Mouse (Mus musculus) natural killer cell, adult 2 months (primary cell): Measurements from ENCODE around the gene Rab2b.
A peak's percentile ranks its signal among the peaks of the same experiment; 100 is the strongest.
"Not testable (repeated sequence)": the region's sequence is repeated elsewhere in the genome, so short reads cannot be mapped to it uniquely, and the experiment has no call there.

Source experiments
- DNase-seq, 2 experiments: peaks; one replicate each; pipeline ENCODE4 v3.0.0; 2022; ENCODE audit warnings: low spot score in 2 of 2

Gene Rab2b

GRCm38 (mm10) chr14:52278932-52279746, at the start of gene Rab2b, which contains the start of gene Tox4:
Gene Rab2b, minus strand, starts transcription at chr14:52279545.
Gene Tox4, plus strand, starts transcription at chr14:52279146.
- peak; percentile 99 for DNase-seq

GRCm38 (mm10) chr14:52327910-52328812, 48.8 kb upstream of the Rab2b start, which contains the start of gene Sall2:
Gene Sall2, minus strand, starts transcription at chr14:52328762.
- no peak for DNase-seq

DNA sequence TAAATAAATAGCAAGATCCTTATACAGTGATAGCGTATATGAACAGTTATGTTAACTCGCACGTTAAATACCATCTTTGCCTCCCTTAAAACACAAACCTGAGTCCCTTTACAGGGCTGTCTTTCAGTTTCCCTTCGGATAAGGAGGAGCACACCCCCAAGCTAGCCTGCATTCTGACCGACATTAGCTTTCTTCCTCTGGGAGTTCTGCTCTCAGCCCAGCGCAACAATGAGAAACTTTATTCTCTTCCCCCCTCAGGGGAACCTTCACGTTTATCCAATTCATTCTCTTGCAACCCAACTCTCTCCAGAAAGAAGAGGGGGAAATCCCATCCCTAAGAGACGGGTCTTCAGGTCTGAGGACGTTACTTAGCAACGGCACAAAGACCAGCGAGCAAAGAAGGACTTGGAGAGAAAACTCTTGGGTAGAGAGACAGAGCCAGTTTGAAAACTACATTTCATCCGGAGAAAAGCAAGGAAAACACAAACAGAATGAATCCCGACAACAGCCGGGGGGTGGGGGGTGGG, 48.1 kb upstream of the Rab2b start:
- DNase-seq, result no peak

- DNase-seq, result no peak
Measured at GRCm38 (mm10) chr14:52325890-52326289, 46.5 kb upstream of the Rab2b start.

- DNase-seq, result no peak
Measured at GRCm38 (mm10) chr14:52319361-52319760, 40.0 kb upstream of the Rab2b start.

DNA sequence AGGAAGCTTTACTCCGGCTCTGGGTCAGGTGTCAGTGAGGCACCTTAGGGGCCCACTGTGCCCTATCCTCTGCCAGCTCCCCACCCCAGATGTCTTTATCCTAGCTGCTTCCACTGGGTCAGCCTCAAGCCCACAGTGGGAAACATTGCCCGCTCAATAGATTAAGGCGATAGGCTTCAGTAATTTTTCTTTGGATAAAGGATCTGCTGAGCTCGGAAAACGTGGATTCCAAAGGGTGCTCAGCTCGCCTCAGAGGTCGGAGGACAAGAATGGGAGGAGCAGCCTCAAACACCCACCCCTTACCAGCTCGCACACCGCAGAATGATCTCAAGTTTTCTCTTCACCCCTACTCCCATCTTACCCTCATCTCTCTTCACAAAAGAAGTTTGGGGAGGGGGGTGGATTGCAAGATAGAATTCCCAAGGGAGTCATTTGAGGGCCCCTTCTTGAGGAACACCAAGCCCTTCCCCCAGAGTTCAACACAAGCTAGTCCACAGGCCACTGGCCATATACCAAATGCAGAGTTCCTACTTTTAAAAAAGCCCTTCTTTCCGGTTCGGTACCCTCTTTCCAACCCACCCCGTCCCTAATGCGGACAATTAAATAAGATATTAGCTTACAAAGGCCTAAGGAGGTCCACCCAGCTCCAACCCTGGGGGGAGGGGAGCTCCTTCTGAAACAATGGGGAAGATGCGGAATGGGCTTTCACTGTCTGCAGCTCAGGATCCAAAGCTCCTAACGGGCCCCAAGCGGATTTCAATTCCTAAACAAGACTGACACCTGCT, 37.3 kb upstream of the Rab2b start:
- DNase-seq, result no peak

- DNase-seq, result no peak
Measured at GRCm38 (mm10) chr14:52315792-52316440, 36.6 kb upstream of the Rab2b start.

- no peak for DNase-seq
Measured at GRCm38 (mm10) chr14:52315283-52315780, 36.0 kb upstream of the Rab2b start.

DNA sequence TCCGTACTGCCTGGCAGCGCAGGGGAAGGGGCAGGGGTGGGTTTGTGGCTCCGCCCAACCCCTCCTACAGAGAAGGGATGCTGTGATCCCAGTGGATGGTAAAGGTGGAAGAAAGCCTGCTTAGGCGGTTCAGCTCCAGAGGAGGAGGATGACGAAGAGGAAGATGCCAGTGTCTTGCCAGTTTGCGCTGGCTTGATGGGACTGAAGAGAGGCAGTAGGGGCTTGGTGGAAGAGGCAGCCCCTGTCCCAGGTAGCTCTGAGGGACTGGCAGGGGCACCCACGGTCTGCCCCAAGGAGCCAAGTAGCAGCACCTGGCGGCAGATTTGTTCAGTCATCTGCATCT, 35.4 kb upstream of the Rab2b start:
- DNase-seq, result no peak

DNA sequence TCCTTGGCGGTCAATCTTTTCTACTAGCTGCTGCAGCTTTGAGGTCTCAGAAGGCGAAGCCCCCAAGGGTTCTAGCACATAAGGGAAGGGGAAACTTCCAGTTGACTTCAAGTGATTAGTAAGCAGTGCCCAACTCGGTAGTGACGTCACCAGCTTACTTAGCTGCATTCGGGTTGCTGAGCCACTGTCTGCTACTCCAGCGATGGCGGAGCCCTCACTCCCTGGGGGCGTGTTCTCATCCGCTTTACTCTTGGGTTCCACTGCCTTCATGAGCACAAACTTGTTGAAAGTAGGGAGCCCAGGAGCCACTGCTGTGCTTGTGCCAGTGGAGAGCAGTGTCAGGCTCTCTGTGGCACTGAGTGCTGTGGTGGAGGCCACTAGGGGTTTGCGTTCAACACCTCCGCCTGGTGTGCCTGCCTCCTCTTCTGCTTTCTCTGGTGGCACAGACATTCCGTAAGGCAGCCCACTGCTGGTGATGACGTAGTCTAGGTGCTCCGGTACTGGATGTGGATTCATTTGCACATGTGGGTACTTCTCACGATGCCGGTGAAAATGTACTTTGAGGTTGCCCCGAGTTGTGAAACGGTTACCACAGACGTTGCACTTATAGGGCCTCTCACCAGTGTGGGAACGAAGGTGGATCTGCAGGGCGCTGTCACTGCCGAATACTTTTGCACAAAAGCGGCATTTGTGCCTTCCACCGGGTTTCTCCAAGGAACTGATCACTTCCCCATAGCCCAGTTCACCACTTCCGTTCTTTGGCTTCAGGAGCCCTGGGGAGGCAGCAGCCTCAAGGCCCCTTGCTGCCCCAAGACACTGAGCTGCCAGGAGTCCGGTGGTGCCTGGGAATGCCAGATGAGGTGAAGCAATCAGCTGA, 34.8 kb upstream of the Rab2b start:
- no peak for DNase-seq

DNA sequence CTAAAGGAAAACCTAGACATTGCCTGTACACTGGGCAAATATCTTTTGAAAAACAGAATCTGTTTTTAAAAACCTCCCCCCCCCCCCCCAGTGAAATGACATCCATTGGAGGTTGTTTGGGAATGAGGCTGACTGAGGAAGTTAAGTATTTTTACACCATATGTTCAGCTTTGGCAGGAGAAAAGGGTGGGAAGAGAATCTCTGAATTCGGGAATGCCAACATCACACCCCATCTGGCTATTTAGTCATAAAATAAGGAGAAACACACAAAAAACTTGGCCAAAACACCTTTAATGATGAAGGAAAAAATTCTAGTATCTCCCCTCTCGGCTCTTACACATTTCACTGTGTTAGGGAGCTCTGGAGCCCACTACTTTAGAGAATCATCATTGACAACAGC, 31.6 kb upstream of the Rab2b start:
- no peak for DNase-seq

DNA sequence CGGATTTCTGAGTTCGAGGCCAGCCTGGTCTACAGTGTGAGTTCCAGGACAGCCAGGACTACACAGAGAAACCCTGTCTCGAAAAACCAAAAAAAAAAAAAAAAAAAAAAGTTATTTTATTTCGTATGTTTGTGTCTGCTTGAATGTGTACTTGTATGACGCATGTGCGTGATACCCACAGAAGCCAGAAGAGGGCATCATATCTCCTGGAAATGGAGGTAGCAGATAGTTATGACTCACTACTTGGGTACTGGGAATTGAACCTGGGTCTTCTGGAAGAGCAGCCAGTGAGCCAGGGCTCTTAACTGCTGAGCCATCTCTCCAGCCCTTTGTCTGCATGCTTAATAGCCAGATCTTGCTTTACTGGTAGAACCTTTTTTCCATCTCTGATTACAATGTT, 31.0 kb upstream of the Rab2b start:
- DNase-seq, result not testable (repeated sequence)

DNA sequence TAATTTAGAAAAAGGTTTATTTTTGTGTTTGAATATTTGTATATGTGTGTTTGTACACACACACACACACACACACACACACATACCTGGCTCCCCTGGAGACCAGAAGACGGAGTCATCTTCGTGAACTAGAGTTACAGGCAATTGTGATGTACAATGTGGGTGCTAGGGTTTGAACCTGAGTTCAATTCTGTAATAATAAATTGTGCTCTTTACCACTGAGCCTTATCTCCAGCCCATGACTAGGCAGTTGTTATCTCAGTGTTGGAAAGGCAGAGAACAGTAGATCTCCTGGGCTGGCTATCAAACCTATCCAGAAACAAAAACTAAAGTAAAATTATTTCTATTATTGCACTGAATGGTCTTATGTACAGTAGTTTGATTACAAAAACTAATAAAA, 26.8 kb upstream of the Rab2b start:
- DNase-seq, result no peak

GRCm38 (mm10) chr14:52304644-52305271, 25.4 kb upstream of the Rab2b start, which contains the start of gene Mettl3:
Gene Mettl3, minus strand, starts transcription at chr14:52305128.
- peak; percentile 87 to 88 for DNase-seq

DNA sequence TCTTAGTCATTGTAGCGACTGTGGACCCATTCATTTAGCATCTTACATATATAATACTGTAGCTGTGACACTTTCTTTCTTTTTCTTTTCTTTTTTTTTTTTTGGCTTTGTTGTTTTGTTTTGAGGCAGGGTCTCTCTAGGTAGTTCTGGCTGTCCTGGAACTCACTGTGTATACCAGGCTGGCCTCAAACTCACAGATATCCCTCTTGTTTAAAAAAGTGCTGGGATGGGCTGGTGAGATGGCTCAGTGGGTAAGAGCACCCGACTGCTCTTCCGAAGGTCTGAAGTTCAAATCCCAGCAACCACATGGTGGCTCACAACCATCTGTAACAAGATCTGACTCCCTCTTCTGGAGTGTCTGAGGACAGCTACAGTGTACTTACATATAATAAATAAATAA, 24.2 kb upstream of the Rab2b start:
- DNase-seq, result not testable (repeated sequence)

GRCm38 (mm10) chr14:52295558-52296264, 16.4 kb upstream of the Rab2b start:
- no peak for DNase-seq

- no peak for DNase-seq
Measured at GRCm38 (mm10) chr14:52284191-52284590, 4.8 kb upstream of the Rab2b start.

GRCm38 (mm10) chr14:52283629-52284028, 4.3 kb upstream of the Rab2b start:
- no peak for DNase-seq

DNA sequence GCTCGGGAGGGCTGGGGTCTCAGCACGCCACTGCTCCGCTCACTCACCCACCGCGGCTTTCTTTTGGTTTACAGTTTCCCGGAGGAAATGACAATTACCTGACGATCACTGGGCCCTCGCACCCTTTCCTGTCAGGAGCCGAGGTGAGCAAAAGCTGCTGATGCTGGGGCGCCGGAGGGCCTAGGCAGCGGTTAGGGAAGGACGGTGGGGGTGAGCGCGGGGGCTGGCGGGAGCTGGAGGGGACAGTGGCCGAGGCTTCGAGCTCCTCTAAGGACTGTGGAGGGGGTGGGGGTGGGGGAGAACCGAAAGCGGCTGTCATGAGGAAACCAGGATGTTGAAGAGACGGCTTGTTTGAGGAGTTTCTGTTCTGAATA, 389 bp upstream of the Rab2b start:
- no peak for DNase-seq
